Mouse (Mus musculus) adrenal gland, adult 2 months (tissue): Measurements from ENCODE around the gene Klf2. TPM values are rescaled to one million over a fixed set of nuclear protein-coding genes. Genes with fewer than 3 reads are reported as not detected.

ENCODE experiments used
- polyA plus RNA-seq: library from polyadenylated mRNA; depleted of rRNA; stranded (reverse); fragments of >200 nt; gene quantifications from 2 replicates; pipeline ENCODE4 v1.2.3, GENCODE M21; 2012; rRNA removed
- total RNA-seq, 2 experiments: library from RNA; stranded (reverse); gene quantifications; 2 replicates each; pipeline ENCODE4 v1.2.3; 2021

Gene Klf2
- total and polyA plus RNA-seq, 3 experiments = 34.4 to 94.5 (median 53.0) TPM

Other genes with a start within 250 kb of the Klf2 start
- not detected for gene Olfr373, start 235.9 kb upstream of the Klf2 start, total RNA-seq
- not detected in 2 replicates for gene Olfr373, start 235.9 kb upstream of the Klf2 start, polyA plus RNA-seq
- gene Olfr374, start 212.0 kb upstream of the Klf2 start, total RNA-seq = not detected
- not detected in 2 replicates for gene Olfr374, start 212.0 kb upstream of the Klf2 start, polyA plus RNA-seq
- gene Tpm4, start 184.1 kb upstream of the Klf2 start, total RNA-seq = 100 to 1,000 TPM; 188 to 222 TPM
- 30.1 and 33.3 TPM in 2 replicates for gene Tpm4, start 184.1 kb upstream of the Klf2 start, polyA plus RNA-seq
- gene Rab8a, start 157.8 kb upstream of the Klf2 start, total RNA-seq = 10 to 100 TPM; 61.7 to 79.3 TPM
- 16.2 and 16.9 TPM in 2 replicates for gene Rab8a, start 157.8 kb upstream of the Klf2 start, polyA plus RNA-seq
- gene Hsh2d, start 129.4 kb upstream of the Klf2 start, total RNA-seq = not detected
- gene Hsh2d, start 129.4 kb upstream of the Klf2 start, polyA plus RNA-seq = 0.17 TPM in 1 of 2 replicates, not detected in the other
- gene Cib3, start 106.2 kb upstream of the Klf2 start, total RNA-seq = not detected
- gene Cib3, start 106.2 kb upstream of the Klf2 start, polyA plus RNA-seq = 0.07 TPM in 1 of 2 replicates, not detected in the other
- gene Gm11034, start 105.4 kb upstream of the Klf2 start, total RNA-seq = not detected
- gene Gm11034, start 105.4 kb upstream of the Klf2 start, polyA plus RNA-seq = not detected in 2 replicates
- 10 to 100 TPM; 58.6 to 63.8 TPM for gene Fam32a, start 99.3 kb upstream of the Klf2 start, total RNA-seq
- gene Fam32a, start 99.3 kb upstream of the Klf2 start, polyA plus RNA-seq = 21.0 and 23.3 TPM in 2 replicates
- gene Ap1m1, start 79.0 kb upstream of the Klf2 start, total RNA-seq = 10 to 100 TPM; 66.3 to 67.8 TPM
- gene Ap1m1, start 79.0 kb upstream of the Klf2 start, polyA plus RNA-seq = 62.1 and 75.1 TPM in 2 replicates
- 10 to 100 TPM in 1 of 2 experiments, 1 to 10 TPM in 1; 6.4 to 17.1 TPM for gene Gm10282, start 13.8 kb upstream of the Klf2 start, total RNA-seq
- 0.10 and 0.33 TPM in 2 replicates for gene Gm10282, start 13.8 kb upstream of the Klf2 start, polyA plus RNA-seq
- gene Eps15l1, start 102.4 kb downstream of the Klf2 start, total RNA-seq = 10 to 100 TPM; 38.2 to 59.8 TPM
- gene Eps15l1, start 102.4 kb downstream of the Klf2 start, polyA plus RNA-seq = 23.0 and 25.2 TPM in 2 replicates
- gene Calr3, start 124.8 kb downstream of the Klf2 start, total RNA-seq = 1 to 10 TPM; 3.9 TPM
- gene Calr3, start 124.8 kb downstream of the Klf2 start, polyA plus RNA-seq = 0.17 and 0.41 TPM in 2 replicates
- gene 1700030K09Rik, start 124.8 kb downstream of the Klf2 start, total RNA-seq = 1 to 10 TPM; 9.6 to 10.0 TPM
- gene 1700030K09Rik, start 124.8 kb downstream of the Klf2 start, polyA plus RNA-seq = 5.9 and 6.1 TPM in 2 replicates
- 10 to 100 TPM; 66.3 to 71.0 TPM for gene Cherp, start 156.2 kb downstream of the Klf2 start, total RNA-seq
- 63.8 and 77.3 TPM in 2 replicates for gene Cherp, start 156.2 kb downstream of the Klf2 start, polyA plus RNA-seq
- gene Slc35e1, start 173.6 kb downstream of the Klf2 start, total RNA-seq = 10 to 100 TPM; 34.4 to 49.8 TPM
- 69.7 and 80.0 TPM in 2 replicates for gene Slc35e1, start 173.6 kb downstream of the Klf2 start, polyA plus RNA-seq
- 1 to 10 TPM; 8.6 to 9.5 TPM for gene Med26, start 229.2 kb downstream of the Klf2 start, total RNA-seq
- gene Med26, start 229.2 kb downstream of the Klf2 start, polyA plus RNA-seq = 16.4 and 17.1 TPM in 2 replicates